Mouse (Mus musculus): ENCODE measurements around the gene Cbx1.

The Cbx1 gene

GRCm38 (mm10) chr11:96816494-96816893, 27.6 kb downstream of the Cbx1 start:
- no peak for DNase-seq (ENCODE audit: low spot score)

GRCm38 (mm10) chr11:96816979-96817378, 28.1 kb downstream of the Cbx1 start:
- no peak for DNase-seq (ENCODE audit: low spot score)

- DNase-seq (ENCODE audit: low spot score): no peak
These were observed 29.3 kb downstream of the Cbx1 start for GRCm38 (mm10) chr11:96818128-96818710.

GRCm38 (mm10) chr11:96821956-96822355, 33.0 kb downstream of the Cbx1 start:
- no peak for DNase-seq (ENCODE audit: low spot score)

- DNase-seq (ENCODE audit: low spot score): no peak
These were observed 33.9 kb downstream of the Cbx1 start for GRCm38 (mm10) chr11:96822675-96823470.

- DNase-seq (ENCODE audit: low spot score): no peak
These were observed 34.5 kb downstream of the Cbx1 start for GRCm38 (mm10) chr11:96823471-96823837.

GRCm38 (mm10) chr11:96823880-96824782, 35.2 kb downstream of the Cbx1 start:
- DNase-seq (ENCODE audit: low spot score): peak; percentile 73

- peak; percentile 58 for DNase-seq (ENCODE audit: low spot score)
These were observed 36.0 kb downstream of the Cbx1 start for GRCm38 (mm10) chr11:96824783-96825495.

- no peak for DNase-seq (ENCODE audit: low spot score)
These were observed 37.6 kb downstream of the Cbx1 start for GRCm38 (mm10) chr11:96826481-96826880.

GRCm38 (mm10) chr11:96827062-96827581, 38.2 kb downstream of the Cbx1 start:
- DNase-seq (ENCODE audit: low spot score): no peak

GRCm38 (mm10) chr11:96827917-96828316, 39.0 kb downstream of the Cbx1 start:
- no peak for DNase-seq (ENCODE audit: low spot score)

- no peak for DNase-seq (ENCODE audit: low spot score)
These were observed 40.0 kb downstream of the Cbx1 start for GRCm38 (mm10) chr11:96828881-96829280.

GRCm38 (mm10) chr11:96829403-96829812, 40.5 kb downstream of the Cbx1 start:
- peak; percentile 76 for DNase-seq (ENCODE audit: low spot score)

- DNase-seq (ENCODE audit: low spot score): peak; percentile 90
These were observed 41.0 kb downstream of the Cbx1 start, which contains the start of gene Nfe2l1 for GRCm38 (mm10) chr11:96829813-96830538. Nfe2l1 (minus strand) TSS chr11:96829968.

GRCm38 (mm10) chr11:96830539-96831216, 41.8 kb downstream of the Cbx1 start:
- no peak for DNase-seq (ENCODE audit: low spot score)

GRCm38 (mm10) chr11:96831516-96831915, 42.6 kb downstream of the Cbx1 start:
- no peak for DNase-seq (ENCODE audit: low spot score)

GRCm38 (mm10) chr11:96832541-96832940, 43.6 kb downstream of the Cbx1 start:
- no peak for DNase-seq (ENCODE audit: low spot score)

GRCm38 (mm10) chr11:96832973-96833372, 44.0 kb downstream of the Cbx1 start:
- no peak for DNase-seq (ENCODE audit: low spot score)

GRCm38 (mm10) chr11:96834127-96834526, 45.2 kb downstream of the Cbx1 start:
- no peak for DNase-seq (ENCODE audit: low spot score)

- DNase-seq (ENCODE audit: low spot score): no peak
These were observed 48.4 kb downstream of the Cbx1 start for GRCm38 (mm10) chr11:96837298-96837697.
